Mouse (Mus musculus) limb, embryonic 12.5 days (tissue): ENCODE measurements around the gene Exog. TPM values are rescaled to one million over a fixed set of nuclear protein-coding genes. Genes with fewer than 3 reads are reported as not detected.

ENCODE experiments used
- ATAC-seq: fragments of 200-750 bp; cut with Nextera tagmentation; 2 replicates; pipeline ENCODE4 v1.8.0; 2017; ENCODE audit warnings: low read depth, moderate TSS enrichment; ENCODE audit not compliant: insufficient number of reproducible peaks, insufficient read depth, low FRiP score, low TSS enrichment
- H3K27ac ChIP-seq: fragments of 300-500 bp; sonication (generic); 2 replicates; pipeline ENCODE4 v1.5.1; 2016; ENCODE audit warnings: mild to moderate bottlenecking, moderate library complexity
- H3K27me3 ChIP-seq: fragments of 300-500 bp; sonication (generic); 2 replicates; pipeline ENCODE4 v1.6.1; 2016; ENCODE audit warnings: mild to moderate bottlenecking, moderate library complexity
- H3K36me3 ChIP-seq: fragments of 300-500 bp; sonication (generic); 2 replicates; pipeline ENCODE4 v1.6.1; 2016; ENCODE audit warnings: mild to moderate bottlenecking, moderate library complexity
- H3K4me1 ChIP-seq: fragments of 300-500 bp; sonication (generic); replicated peaks from 2 replicates; pipeline ENCODE4 v1.6.1; 2016
- H3K4me2 ChIP-seq: fragments of 300-500 bp; sonication (generic); 2 replicates; pipeline ENCODE4 v1.6.1; 2016; ENCODE audit warnings: mild to moderate bottlenecking, moderate library complexity
- H3K4me3 ChIP-seq: fragments of 300-500 bp; sonication (generic); replicated peaks from 2 replicates; pipeline ENCODE4 v1.5.1; 2016; ENCODE audit warnings: mild to moderate bottlenecking
- H3K9ac ChIP-seq: fragments of 300-500 bp; sonication (generic); replicated peaks from 2 replicates; pipeline ENCODE4 v1.6.1; 2016; ENCODE audit warnings: mild to moderate bottlenecking, moderate library complexity
- H3K9me3 ChIP-seq: fragments of 300-500 bp; sonication (generic); 2 replicates; pipeline ENCODE4 v1.6.1; 2016; ENCODE audit warnings: mild to moderate bottlenecking, moderate library complexity
- WGBS: fragments of 180-500 bp; shearing (Covaris S2); methylation state at CpG from one replicate; pipeline ENCODE4 v1.1.7; 2016; 5-methylcytosine and 5-hydroxymethylcytosine counted together
- polyA plus RNA-seq: library from polyadenylated mRNA; unstranded; fragments of >200 nt; fragmentation: Nextera tagmentation; extraction: Ambion mirVana; gene quantifications from 2 replicates; pipeline ENCODE4 v1.2.1, GENCODE M21; 2016

Gene Exog
- polyA plus RNA-seq, result 48.5 and 50.8 TPM in 2 replicates

- Histone ChIP-seq H3K36me3 (peaks cover 45% of the 10 kb centered on the region), H3K4me3 (peak within 1 kb of the TSS; percentile 84), H3K27ac (peak within 1 kb of the TSS; percentile 92), H3K4me1 (peaks cover 11% of the 10 kb centered on the region), H3K27me3 (no peaks in the 10 kb centered on the region), H3K9ac (peak within 1 kb of the TSS; percentile 85), H3K9me3 (no peaks in the 10 kb centered on the region), H3K4me2 (peak within 1 kb of the TSS; percentile 91)
- WGBS, result under 1% methylated on average over 52 of the region's 52 CpGs
- ATAC-seq, result peak; percentile 89
These were observed at the start of gene Exog for GRCm38 (mm10) chr9:119444738-119445429. Gene Exog (plus strand): TSS chr9:119444943.

- Histone ChIP-seq H3K4me2 (peak overlapping the region; percentile 83), H3K9me3 (no peaks in the 10 kb centered on the region), H3K36me3 (peaks cover 6% of the 10 kb centered on the region), H3K27me3 (no peaks in the 10 kb centered on the region), H3K27ac (peak overlapping the region; percentile 53; the same call in 1 of the 2 replicates), H3K4me1 (peaks cover 33% of the 10 kb centered on the region), H3K9ac (peak overlapping the region; percentile 44), H3K4me3 (peak overlapping the region; percentile 93)
- ATAC-seq, result no peak; the same call in 1 of the 2 replicates
- 5% methylated on average over 7 of the region's 7 CpGs for WGBS
These were observed 43.4 kb upstream of the Exog start for GRCm38 (mm10) chr9:119401351-119401750.

GRCm38 (mm10) chr9:119401801-119402214 lies 42.9 kb upstream of the Exog start, which contains the start of gene Acvr2b:
Gene Acvr2b (plus strand): TSS chr9:119402118.
- Histone ChIP-seq H3K9me3 (no peaks in the 10 kb centered on the region), H3K27me3 (no peaks in the 10 kb centered on the region), H3K9ac (peak within 1 kb of the TSS; percentile 99), H3K4me1 (peaks cover 33% of the 10 kb centered on the region), H3K36me3 (peaks cover 8% of the 10 kb centered on the region), H3K4me3 (peak within 1 kb of the TSS; percentile 93), H3K4me2 (peak within 1 kb of the TSS; percentile 83), H3K27ac (peak within 1 kb of the TSS; percentile 98)
- under 1% methylated on average over 24 of the region's 32 CpGs for WGBS
- ATAC-seq, result peak; percentile 94

DNA sequence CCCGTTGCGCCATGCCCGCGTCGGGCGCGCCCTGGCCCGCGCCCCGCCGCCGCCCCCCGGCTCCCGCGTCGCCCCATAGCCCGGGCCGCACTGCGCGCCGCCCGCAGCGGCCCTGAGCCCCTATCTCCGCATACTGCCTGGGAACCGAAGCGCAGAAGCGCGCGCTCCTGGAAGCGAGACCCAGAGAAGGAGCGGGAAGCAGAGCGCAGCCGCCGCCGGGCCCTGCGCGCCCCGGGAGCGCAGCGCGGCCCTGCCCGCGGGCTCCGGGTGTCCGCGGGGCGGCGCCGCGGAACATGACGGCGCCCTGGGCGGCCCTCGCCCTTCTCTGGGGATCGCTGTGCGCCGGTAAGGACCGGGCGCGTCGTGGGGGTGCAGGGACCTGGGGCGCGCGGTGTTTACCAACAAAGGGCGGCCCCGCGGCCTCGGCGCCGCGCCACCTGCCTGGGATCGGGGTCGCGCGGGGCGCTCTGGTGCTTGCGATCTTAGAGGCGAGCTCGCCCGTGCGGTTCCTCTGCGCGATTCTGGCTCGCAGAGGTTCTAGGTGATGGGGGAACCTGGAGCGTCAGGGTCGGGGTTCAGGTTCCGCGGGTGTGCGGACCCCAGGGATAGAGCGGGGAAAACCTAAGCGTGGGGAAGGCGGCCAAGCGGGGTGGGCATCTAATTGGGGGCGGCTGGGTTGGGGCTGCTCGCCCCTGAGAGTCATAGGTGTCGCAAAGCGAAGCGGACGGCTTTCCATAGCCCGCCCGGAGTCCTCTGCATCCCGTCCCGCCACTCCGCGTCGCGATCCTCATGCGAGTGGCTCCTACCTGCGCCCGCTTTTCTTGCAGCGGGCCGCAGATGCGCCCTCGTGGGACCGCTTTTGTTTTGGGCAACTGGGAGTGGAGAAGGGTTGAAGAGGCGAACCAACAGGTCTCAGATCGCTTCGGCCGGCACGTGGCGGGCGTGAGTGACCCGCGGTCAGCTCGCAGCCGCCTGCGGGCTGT lies 42.2 kb upstream of the Exog start:
- Histone ChIP-seq H3K9me3 (no peaks in the 10 kb centered on the region), H3K4me2 (peak overlapping the region; percentile 83), H3K9ac (peak overlapping the region; percentile 99), H3K4me1 (peaks cover 36% of the 10 kb centered on the region), H3K36me3 (peaks cover 12% of the 10 kb centered on the region), H3K27me3 (no peaks in the 10 kb centered on the region), H3K4me3 (peak overlapping the region; percentile 93), H3K27ac (peak overlapping the region; percentile 98)
- no peak; the same call in none of the 2 replicates for ATAC-seq
- WGBS, result under 1% methylated on average over 121 of the region's 127 CpGs

DNA sequence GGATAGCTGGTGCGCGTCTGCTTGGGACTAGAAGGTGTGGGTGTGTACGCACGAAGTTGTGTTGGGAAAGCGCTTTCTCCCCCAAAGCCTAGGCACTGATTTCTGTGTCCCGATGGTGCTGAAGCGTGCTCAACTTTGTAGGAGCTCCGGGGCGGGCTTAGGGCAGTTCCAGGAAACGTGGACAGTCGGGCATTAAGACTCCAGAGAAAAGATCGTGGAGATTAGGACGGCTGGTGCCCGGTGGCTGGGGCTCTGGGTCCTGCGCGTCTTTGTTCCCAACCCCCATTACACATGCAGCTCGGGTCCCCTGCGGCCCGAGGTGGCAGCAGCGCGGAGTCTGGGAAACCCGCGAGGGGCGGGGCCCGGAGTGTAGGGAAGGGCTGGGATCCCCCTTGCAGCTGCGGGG lies 41.5 kb upstream of the Exog start:
- Histone ChIP-seq H3K9ac (peak overlapping the region; percentile 99), H3K27me3 (no peaks in the 10 kb centered on the region), H3K9me3 (no peaks in the 10 kb centered on the region), H3K4me2 (peak overlapping the region; percentile 83), H3K4me3 (peak overlapping the region; percentile 93), H3K4me1 (peaks cover 43% of the 10 kb centered on the region), H3K36me3 (peaks cover 16% of the 10 kb centered on the region), H3K27ac (peak overlapping the region; percentile 98)
- WGBS, result 0% methylated on average over 26 of the region's 26 CpGs
- no peak for ATAC-seq

DNA sequence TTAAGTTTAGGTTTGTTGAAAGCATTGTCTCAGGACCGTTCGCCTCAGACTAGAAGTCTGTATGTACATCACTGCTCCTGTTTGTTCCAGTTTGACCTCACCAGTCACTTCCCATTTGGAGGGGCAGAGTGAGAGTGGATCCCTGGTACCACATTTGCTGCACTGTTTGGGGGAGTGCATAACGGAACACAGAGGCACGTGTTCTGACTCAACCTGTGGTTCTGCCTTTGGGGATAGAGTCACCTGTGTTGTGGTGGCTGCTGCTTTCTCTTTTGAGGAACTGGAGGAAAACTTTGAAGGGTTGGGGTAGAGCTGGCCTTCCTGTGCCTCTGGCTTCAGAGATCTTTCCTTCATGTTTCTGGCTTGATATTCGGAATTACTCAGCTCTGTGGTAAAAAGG lies 40.7 kb upstream of the Exog start:
- peaks cover 16% of the 10 kb centered on the region for H3K36me3 ChIP-seq
- H3K4me2 ChIP-seq, result peak overlapping the region; percentile 83
- no peaks in the 10 kb centered on the region for H3K27me3 ChIP-seq
- peak overlapping the region; percentile 93 for H3K4me3 ChIP-seq
- 72% methylated on average over 5 of the region's 5 CpGs for WGBS
- H3K4me1 ChIP-seq, result peaks cover 51% of the 10 kb centered on the region
- ATAC-seq, result no peak
- no peaks in the 10 kb centered on the region for H3K9me3 ChIP-seq
- peak overlapping the region; percentile 99 for H3K9ac ChIP-seq
- H3K27ac ChIP-seq, result 0 out of 2 replicates have a peak overlapping the region, but pooled peaks have one; percentile 12

- no peak for ATAC-seq
- H3K27ac ChIP-seq, result no peak overlapping the region
- H3K36me3 ChIP-seq, result peaks cover 42% of the 10 kb centered on the region
- H3K9me3 ChIP-seq, result peaks cover 13% of the 10 kb centered on the region; the same call in 1 of the 2 replicates
- no peak overlapping the region for H3K4me2 ChIP-seq
- 75% methylated on average over 15 of the region's 15 CpGs for WGBS
- 0 out of 2 replicates have a peak overlapping the region, but pooled peaks have one; percentile 4 for H3K9ac ChIP-seq
- H3K4me3 ChIP-seq, result no peak overlapping the region
- peaks cover 47% of the 10 kb centered on the region for H3K4me1 ChIP-seq
- H3K27me3 ChIP-seq, result no peaks in the 10 kb centered on the region
These were observed 36.9 kb upstream of the Exog start for GRCm38 (mm10) chr9:119407884-119408283.

GRCm38 (mm10) chr9:119408898-119409664 lies 35.7 kb upstream of the Exog start:
- no peak for ATAC-seq

GRCm38 (mm10) chr9:119409864-119410263 lies 34.9 kb upstream of the Exog start:
- ATAC-seq, result no peak
- Histone ChIP-seq H3K9ac (no peak overlapping the region), H3K36me3 (peaks cover 43% of the 10 kb centered on the region), H3K4me1 (peaks cover 33% of the 10 kb centered on the region), H3K9me3 (peaks cover 20% of the 10 kb centered on the region; the same call in 1 of the 2 replicates), H3K27ac (no peak overlapping the region), H3K4me2 (no peak overlapping the region), H3K27me3 (no peaks in the 10 kb centered on the region), H3K4me3 (no peak overlapping the region)
- WGBS, result 84% methylated on average over 5 of the region's 5 CpGs

More at GRCm38 (mm10) chr9:119408898-119409664, 35.7 kb upstream of the Exog start:
- Histone ChIP-seq H3K36me3 (peaks cover 43% of the 10 kb centered on the region), H3K9me3 (peaks cover 20% of the 10 kb centered on the region; the same call in 1 of the 2 replicates), H3K27ac (peak overlapping the region; percentile 59; the same call in 1 of the 2 replicates), H3K4me2 (no peak overlapping the region), H3K27me3 (no peaks in the 10 kb centered on the region), H3K9ac (no peak overlapping the region), H3K4me3 (no peak overlapping the region), H3K4me1 (peaks cover 41% of the 10 kb centered on the region)
- WGBS, result 85% methylated on average over 11 of the region's 11 CpGs

GRCm38 (mm10) chr9:119418025-119418424 lies 26.7 kb upstream of the Exog start:
- no peak for ATAC-seq
- Histone ChIP-seq H3K9ac (no peak overlapping the region), H3K9me3 (peaks cover 5% of the 10 kb centered on the region; the same call in 1 of the 2 replicates), H3K27ac (peak overlapping the region; percentile 56; the same call in 1 of the 2 replicates), H3K27me3 (no peaks in the 10 kb centered on the region), H3K4me1 (peaks cover 34% of the 10 kb centered on the region), H3K4me3 (no peak overlapping the region), H3K36me3 (peaks cover under 1% of the 10 kb centered on the region; the same call in 1 of the 2 replicates), H3K4me2 (no peak overlapping the region)
- 74% methylated on average over 18 of the region's 18 CpGs for WGBS
